Mouse (Mus musculus): ENCODE data around the gene Akap8l. TPM values are rescaled to one million over a fixed set of nuclear protein-coding genes. Genes with fewer than 3 reads are reported as not detected.

Akap8l gene
- total RNA-seq, 2 experiments from 2014 or later = 34.5 to 43.4 TPM

DNA sequence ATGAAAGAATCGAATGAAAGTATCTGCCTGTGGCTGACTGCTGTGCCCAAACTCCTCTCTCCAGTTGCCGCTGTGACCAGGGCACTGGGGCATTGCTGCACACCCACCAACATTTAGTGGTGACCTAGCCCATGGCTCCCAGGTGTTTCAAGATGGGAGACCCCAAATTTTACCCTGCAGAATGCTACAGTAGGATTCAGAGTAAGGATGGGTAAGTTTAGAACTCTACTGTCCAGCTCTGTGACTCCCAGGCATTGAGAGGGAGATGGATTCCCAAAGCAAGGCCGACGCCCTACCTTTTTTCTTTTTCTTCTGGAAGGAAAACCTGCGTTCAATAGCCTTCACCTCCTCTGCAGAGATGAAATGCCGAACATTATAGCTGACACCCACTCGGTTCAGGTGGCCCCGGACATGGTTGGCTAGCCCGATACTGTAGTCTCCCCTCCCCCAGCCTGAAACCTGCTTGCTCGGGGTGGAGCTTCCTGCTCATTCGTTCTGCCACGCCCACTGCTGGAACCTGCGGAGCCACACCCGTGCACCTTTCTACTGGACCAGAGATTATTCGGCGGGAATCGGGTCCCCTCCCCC is 18.7 kb upstream of the Akap8l start:
- TF ChIP-seq CTCF (IDR thresholded peaks at IDR 0.05) = no peak
- no peak overlapping the region for H3K27ac ChIP-seq
- intact Hi-C loops (cut with DNase I) = no loop called here
- no peak for DNase-seq
- no peak overlapping the region for H3K4me3 ChIP-seq

DNA sequence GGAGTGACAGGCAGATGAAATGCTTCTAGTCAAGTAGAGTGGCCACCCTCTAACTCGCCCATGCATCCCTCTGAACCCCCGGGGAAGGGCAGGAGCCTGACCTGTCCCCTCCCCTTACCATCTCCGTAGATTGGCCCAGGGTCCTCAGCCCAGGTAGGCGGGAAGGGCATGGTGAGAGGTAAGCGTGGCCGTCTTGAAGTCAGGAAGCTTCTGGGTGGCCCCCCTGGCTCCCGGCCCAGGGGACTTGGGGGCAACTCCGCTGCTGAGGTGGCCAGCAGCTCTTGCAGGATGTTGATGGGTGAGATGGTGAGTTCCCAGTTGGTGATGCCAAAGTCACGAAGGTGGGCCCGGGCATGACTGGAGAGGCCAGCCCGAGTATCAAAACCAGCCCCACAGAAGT is 17.3 kb upstream of the Akap8l start:
- intact Hi-C loops (cut with DNase I) = no loop called here
- no peak for TF ChIP-seq CTCF (IDR thresholded peaks at IDR 0.05)
- peak; percentile 21 for DNase-seq
- no peak overlapping the region for H3K27ac ChIP-seq
- no peak overlapping the region for H3K4me3 ChIP-seq

DNA sequence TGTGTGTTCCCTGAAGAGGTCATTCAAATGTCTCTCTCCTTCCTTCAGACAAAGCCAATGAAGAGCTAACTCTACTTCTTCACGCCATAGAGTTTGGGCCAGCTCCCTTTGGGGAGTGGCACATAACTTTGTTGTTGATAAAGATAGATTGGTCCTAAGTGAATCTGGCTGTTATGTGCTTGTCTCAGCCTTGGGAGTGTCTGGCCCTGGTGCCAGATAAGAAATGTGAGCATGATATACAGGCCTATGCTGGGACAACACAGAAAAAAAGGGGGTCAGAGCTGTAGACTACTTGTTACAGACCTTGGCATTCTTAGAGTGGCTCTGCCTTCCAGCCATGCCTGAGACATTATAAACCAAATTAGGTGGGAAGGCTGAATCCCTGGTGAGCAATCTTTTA is 14.9 kb upstream of the Akap8l start:
- intact Hi-C loops (cut with DNase I) = no loop called here
- Histone ChIP-seq H3K27ac (peak overlapping the region; percentile 87), H3K4me3 (peak overlapping the region; percentile 89)
- TF ChIP-seq CTCF (IDR thresholded peaks at IDR 0.05) = no peak
- DNase-seq = no peak

DNA sequence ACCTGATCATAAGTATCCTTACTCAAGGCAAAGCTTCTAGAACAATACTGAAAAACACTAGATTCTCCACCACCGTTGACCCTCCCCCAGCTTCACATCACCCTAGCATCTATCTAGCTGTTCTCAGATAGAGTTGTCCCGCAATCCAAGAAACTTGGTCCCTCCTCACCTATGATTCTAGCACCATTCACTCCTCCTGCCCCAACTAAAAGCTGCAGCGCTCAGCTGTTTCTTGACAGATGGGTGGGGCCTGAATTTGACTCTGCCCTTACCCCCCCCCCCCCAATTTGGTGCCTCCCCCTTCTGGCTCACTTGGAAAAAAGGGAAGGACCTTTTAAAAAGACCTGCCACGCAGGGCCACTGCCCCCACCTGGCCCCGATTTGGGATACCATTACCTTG is 14.4 kb upstream of the Akap8l start:
- peak overlapping the region; percentile 87 for H3K27ac ChIP-seq
- TF ChIP-seq CTCF (IDR thresholded peaks at IDR 0.05) = no peak
- intact Hi-C loops (cut with DNase I) = no loop called here
- peak overlapping the region; percentile 89 for H3K4me3 ChIP-seq
- no peak for DNase-seq

DNA sequence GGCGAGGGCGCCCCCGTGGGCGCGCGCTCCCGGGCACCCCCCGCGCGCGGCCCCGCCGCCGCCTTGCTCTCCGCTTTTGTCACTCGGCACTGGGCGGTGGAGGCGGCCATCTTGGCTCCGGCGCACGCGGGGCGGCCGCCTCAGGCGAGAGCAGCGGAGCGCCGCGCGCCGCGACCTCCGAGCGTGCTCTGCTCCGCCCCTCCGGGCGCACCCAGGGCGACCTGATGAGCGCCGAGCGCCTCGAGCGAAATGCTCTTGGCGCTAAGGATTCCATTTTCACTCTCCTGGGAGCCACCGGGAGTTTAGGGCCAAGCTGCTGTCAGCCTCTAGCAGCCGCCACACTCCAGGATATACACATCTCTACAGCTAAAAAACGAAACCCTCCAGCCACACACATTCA is 13.9 kb upstream of the Akap8l start:
- peak; percentile 95 for DNase-seq
- intact Hi-C loops (cut with DNase I) = no loop called here
- peak; percentile 28; the same call in 1 of the 2 replicates for TF ChIP-seq CTCF (IDR thresholded peaks at IDR 0.05)
- Histone ChIP-seq H3K27ac (peak overlapping the region; percentile 87), H3K4me3 (peak overlapping the region; percentile 89)

DNA sequence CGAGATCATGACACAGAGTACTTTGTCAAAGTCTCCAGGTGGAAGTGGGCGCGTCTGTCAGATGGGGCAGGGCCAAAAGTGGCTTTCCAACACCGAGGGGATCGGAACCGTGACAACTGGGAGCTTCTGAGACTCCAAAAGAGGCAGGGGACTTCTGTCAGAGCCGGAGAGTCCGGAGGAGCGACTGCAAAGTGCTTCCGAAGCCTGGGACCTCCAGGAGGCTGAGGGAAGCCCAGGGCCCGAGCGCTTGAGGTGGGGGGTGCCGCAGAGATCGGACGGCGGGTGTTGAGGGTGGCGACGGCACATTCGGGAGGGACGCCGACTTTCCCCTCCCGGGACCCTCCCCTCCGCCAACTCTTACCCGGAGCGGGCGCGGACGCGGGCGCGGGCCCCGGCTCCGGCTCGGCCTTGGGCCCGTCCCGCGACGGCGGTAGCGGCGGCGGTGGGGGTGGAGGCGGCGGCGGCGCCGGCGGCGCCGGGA is 13.5 kb upstream of the Akap8l start:
- intact Hi-C loops (cut with DNase I) = loop anchor here (2.0 kb wide), 1 partner anchor 25 kb away; the partner anchor contains the start of gene Wiz
- H3K4me3 ChIP-seq = peak overlapping the region; percentile 89
- peak; percentile 39 for DNase-seq
- peak overlapping the region; percentile 87 for H3K27ac ChIP-seq
- TF ChIP-seq CTCF (IDR thresholded peaks at IDR 0.05) = no peak

DNA sequence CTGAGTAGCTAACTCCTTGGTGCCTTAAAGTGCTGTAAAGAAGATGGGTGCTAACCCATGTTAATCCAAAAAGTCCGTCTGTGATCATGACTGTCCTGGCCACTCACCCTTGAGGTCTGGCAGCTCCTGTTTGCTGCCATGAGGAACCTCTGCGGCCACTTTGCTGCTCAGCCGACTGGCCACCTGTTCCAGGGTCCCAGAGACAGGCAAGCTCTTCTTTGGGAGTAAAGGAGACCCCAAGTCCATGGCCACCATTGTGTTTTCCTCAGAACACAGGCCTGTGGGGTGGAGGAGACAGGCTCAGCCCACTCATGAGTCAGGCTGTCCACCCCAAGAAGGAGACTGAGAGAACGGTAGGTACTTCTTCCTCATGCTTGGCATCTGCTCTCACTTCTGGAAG is 12.3 kb upstream of the Akap8l start:
- no peak for TF ChIP-seq CTCF (IDR thresholded peaks at IDR 0.05)
- DNase-seq = no peak
- intact Hi-C loops (cut with DNase I) = loop anchor here (2.0 kb wide), 1 partner anchor 26 kb away; the partner anchor contains the start of gene Wiz
- no peak overlapping the region for H3K27ac ChIP-seq
- H3K4me3 ChIP-seq = peak overlapping the region; percentile 89

DNA sequence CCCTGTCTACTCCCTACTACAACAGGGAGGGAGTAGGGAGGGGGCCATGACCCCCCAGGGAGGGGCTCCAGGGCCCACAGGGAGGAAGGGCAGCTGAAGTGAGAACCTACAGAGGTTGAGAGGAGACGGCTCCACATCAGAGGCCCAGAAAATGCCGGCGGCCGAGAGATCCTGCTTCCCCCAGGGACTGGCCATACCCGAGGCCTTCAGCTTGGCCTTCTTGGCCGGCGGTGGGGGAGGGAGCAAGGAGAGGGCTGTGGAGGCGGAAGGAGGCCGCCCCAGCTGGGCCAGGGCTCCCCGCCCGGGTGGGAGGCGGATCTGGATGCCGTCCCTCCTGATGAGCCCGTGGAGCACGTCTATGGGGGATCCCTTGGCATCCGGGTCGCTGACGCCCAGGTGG is 9.5 kb upstream of the Akap8l start:
- intact Hi-C loops (cut with DNase I) = no loop called here
- Histone ChIP-seq H3K4me3 (no peak overlapping the region), H3K27ac (no peak overlapping the region)
- TF ChIP-seq CTCF (IDR thresholded peaks at IDR 0.05) = no peak
- DNase-seq = no peak

DNA sequence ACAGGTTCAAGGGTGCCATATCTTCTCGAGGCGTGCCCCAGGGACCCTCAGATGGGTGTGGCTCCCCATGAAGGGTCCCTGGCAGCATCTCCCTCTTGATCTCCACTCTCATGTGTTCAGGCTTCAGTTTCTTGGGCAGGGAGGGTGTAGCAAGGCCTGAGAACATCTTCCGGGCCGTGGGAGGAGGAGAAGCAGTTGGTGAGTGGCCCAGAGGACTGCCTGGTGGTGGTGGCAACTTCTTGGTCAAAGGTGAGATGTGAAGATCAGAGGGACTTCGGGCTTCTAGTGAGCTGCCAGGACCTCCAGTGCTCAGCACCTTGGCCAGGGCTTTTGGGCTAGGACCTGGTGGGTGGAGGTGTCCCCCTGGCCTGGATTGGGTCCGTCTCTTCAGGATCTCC is 8.5 kb upstream of the Akap8l start:
- intact Hi-C loops (cut with DNase I) = no loop called here
- no peak for TF ChIP-seq CTCF (IDR thresholded peaks at IDR 0.05)
- H3K27ac ChIP-seq = no peak overlapping the region

DNA sequence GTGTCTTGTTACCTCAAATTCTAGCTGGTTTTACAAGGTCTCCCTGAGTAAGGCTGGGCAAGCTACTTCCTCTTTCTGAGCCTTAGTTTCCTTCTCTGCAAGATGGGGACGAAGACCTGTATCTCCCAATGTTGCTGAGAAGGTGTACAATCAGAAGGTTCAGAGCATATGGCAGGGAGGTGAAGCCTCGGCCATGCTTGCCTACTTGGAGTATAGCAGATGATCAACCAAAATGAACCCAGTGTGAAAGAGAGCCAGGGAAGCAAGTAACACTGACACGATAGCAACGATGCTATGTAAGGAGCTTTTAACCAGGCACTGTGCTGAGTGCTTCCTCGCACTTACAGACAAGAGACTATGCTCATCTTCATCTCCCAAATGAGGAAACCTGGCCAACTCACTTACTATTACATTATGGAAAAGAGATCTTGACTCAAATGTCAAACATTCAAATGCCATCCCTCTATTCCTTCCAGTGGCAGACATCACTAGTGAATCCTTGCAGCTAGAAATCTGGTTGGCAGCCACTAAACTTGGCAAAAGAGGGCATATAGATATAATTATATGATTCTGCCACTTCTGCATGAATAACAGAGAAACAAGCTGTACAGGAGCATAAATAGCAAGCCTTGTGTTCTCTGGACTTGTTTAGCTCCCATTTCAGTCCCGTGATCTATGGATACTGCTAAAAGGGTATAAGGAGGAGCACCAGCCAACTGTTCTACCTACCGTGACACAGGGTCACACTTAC is 8.0 kb upstream of the Akap8l start:
- Histone ChIP-seq H3K4me3 (no peak overlapping the region), H3K27ac (no peak overlapping the region)
- DNase-seq = no peak
- TF ChIP-seq CTCF (IDR thresholded peaks at IDR 0.05) = no peak
- intact Hi-C loops (cut with DNase I) = no loop called here

More for the DNA sequence above, 8.5 kb upstream of the Akap8l start:
- no peak for DNase-seq
- H3K4me3 ChIP-seq = no peak overlapping the region

DNA sequence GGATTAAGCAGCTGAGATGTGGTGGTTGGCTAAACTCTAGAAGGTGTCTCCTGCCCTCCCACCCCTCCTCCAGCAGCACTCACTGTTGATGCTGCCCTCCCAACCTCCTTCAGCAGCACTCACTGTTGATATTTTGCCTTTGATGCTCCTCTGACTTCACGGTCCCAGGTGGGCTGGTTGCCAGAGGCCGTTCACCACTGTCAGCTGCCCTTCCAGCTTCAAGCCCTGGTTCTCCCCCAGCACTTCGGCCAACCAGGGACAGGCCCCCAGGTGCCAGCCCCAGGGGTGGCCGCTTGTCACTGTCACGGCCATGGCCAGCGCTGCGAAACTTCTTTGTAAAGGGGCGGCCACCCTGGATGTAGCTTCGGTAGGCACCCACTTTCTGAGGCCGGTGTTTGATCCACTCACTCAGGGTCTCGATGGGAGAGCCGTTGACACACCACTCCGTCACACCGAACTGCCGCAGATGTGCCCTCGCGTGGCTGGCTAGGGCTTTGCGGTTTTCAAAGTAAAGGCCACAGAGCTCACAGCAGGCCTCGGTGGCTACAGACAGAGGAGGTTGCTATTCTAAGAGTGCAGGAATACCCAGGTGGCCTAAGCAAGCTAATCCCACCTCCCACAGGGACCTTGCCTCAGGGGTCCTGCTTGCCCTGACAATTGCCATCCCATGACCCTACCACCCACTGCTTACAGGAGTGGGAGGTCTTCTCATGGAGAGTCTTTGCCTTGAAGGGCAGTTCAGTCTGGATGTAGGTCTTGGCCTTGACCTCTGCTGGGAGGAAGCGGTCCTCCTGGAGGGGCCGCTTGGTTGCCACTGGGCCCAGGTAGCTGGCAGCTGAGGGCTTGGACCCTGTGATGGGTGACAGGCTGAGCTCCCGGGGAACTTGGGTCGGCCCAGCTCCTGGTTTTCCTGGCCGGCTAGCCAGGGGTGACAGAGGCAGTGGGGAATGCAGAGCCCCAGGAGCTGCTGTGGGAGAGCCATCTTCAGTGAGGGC is 6.7 kb upstream of the Akap8l start:
- no peak for DNase-seq
- intact Hi-C loops (cut with DNase I) = no loop called here

DNA sequence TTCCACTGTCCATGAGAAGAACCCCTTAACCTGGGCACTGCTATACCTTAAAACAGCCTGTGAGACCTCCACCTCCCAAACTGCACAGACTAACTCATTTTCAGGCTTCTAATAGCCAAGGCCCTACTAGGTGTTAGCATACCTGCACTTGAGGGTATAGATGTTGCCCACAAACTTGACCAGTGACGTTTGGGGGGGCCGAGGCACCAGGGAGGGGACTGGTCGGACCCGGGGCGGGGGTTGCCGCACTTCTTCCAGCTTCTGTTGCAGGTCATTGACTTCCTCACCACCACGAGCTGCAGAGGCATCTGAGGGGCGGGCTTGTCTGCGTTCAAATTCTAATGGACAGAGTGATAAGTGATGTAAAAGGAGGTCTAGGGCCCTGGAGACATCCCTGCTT is 5.9 kb upstream of the Akap8l start:
- intact Hi-C loops (cut with DNase I) = no loop called here
- no peak for DNase-seq
- no peak overlapping the region for H3K4me3 ChIP-seq
- TF ChIP-seq CTCF (IDR thresholded peaks at IDR 0.05) = no peak
- H3K27ac ChIP-seq = no peak overlapping the region

More for the DNA sequence above, 6.7 kb upstream of the Akap8l start:
- no peak overlapping the region for H3K4me3 ChIP-seq
- H3K27ac ChIP-seq = no peak overlapping the region
- no peak for TF ChIP-seq CTCF (IDR thresholded peaks at IDR 0.05)

Data from gastrocnemius, adult 2 months (tissue).